Mouse (Mus musculus): ENCODE measurements around the gene Aanat. TPM values are rescaled to one million over a fixed set of nuclear protein-coding genes. Genes with fewer than 3 reads are reported as not detected.
"Not testable (repeated sequence)": the region's sequence is repeated elsewhere in the genome, so short reads cannot be mapped to it uniquely, and the experiment has no call there.

Aanat gene
- polyA plus RNA-seq, 2 experiments = 0.13 TPM; not detected in 1

GRCm38 (mm10) chr11:116628712-116629111, 42.5 kb downstream of the Aanat start:
- no peak overlapping the region for H3K27ac ChIP-seq (replicated peaks; ENCODE audit: low read depth, low read length)
- no peak overlapping the region for H3K4me3 ChIP-seq (replicated peaks; ENCODE audit: low read length)
- 56% methylated on average over 9 of the region's 9 CpGs for WGBS
- DNase-seq (ENCODE audit: low spot score) = peak; percentile 90
- H3K9ac ChIP-seq (ENCODE audit: low read depth, low read length, severe bottlenecking) = no peak overlapping the region
- no peaks in the 10 kb centered on the region for H3K36me3 ChIP-seq (ENCODE audit: control insufficient read depth, insufficient read depth, low read length)
- peaks cover under 1% of the 10 kb centered on the region for H3K4me1 ChIP-seq (ENCODE audit: control insufficient read depth, insufficient read depth, low read length)
- TF ChIP-seq POLR2A (IDR thresholded peaks at IDR 0.05; ENCODE audit: borderline replicate concordance, extremely low read depth, insufficient read depth, insufficient read length) = no peak
- H3K27me3 ChIP-seq (ENCODE audit: control insufficient read depth, insufficient read depth, low read length) = no peaks in the 10 kb centered on the region
- no peak overlapping the region for H3K4me2 ChIP-seq (replicated peaks; ENCODE audit: low read depth, low read length, severe bottlenecking)
- H3K9me3 ChIP-seq (ENCODE audit: control insufficient read depth, low read length) = no peaks in the 10 kb centered on the region
- peak; percentile 51 for ATAC-seq (ENCODE audit: low FRiP score, low read depth)

- Histone ChIP-seq H3K36me3 (ENCODE audit: control insufficient read depth, insufficient read depth, low read length) (no peaks in the 10 kb centered on the region), H3K9ac (ENCODE audit: low read depth, low read length, severe bottlenecking) (no peak overlapping the region), H3K27ac (replicated peaks; ENCODE audit: low read depth, low read length) (no peak overlapping the region), H3K27me3 (ENCODE audit: control insufficient read depth, insufficient read depth, low read length) (no peaks in the 10 kb centered on the region), H3K4me2 (replicated peaks; ENCODE audit: low read depth, low read length, severe bottlenecking) (no peak overlapping the region), H3K4me3 (replicated peaks; ENCODE audit: low read length) (no peak overlapping the region), H3K9me3 (ENCODE audit: control insufficient read depth, low read length) (no peaks in the 10 kb centered on the region), H3K4me1 (ENCODE audit: control insufficient read depth, insufficient read depth, low read length) (no peaks in the 10 kb centered on the region)
- no peak for DNase-seq (ENCODE audit: low spot score)
- TF ChIP-seq POLR2A (IDR thresholded peaks at IDR 0.05; ENCODE audit: borderline replicate concordance, extremely low read depth, insufficient read depth, insufficient read length) = no peak
- no peak for ATAC-seq (ENCODE audit: low FRiP score, low read depth)
- WGBS = 82% methylated on average over 6 of the region's 6 CpGs
These were observed 43.2 kb downstream of the Aanat start for GRCm38 (mm10) chr11:116629472-116629871.

- no peak overlapping the region for H3K4me2 ChIP-seq (replicated peaks; ENCODE audit: low read depth, low read length, severe bottlenecking)
- WGBS = 33% methylated on average over 12 of the region's 12 CpGs
- DNase-seq (ENCODE audit: low spot score) (no peak), ATAC-seq (ENCODE audit: low FRiP score, low read depth) (no peak)
- no peaks in the 10 kb centered on the region for H3K36me3 ChIP-seq (ENCODE audit: control insufficient read depth, insufficient read depth, low read length)
- H3K9ac ChIP-seq (ENCODE audit: low read depth, low read length, severe bottlenecking) = no peak overlapping the region
- no peak for TF ChIP-seq POLR2A (IDR thresholded peaks at IDR 0.05; ENCODE audit: borderline replicate concordance, extremely low read depth, insufficient read depth, insufficient read length)
- no peak overlapping the region for H3K4me3 ChIP-seq (replicated peaks; ENCODE audit: low read length)
- no peak overlapping the region for H3K27ac ChIP-seq (replicated peaks; ENCODE audit: low read depth, low read length)
- no peaks in the 10 kb centered on the region for H3K27me3 ChIP-seq (ENCODE audit: control insufficient read depth, insufficient read depth, low read length)
- no peaks in the 10 kb centered on the region for H3K4me1 ChIP-seq (ENCODE audit: control insufficient read depth, insufficient read depth, low read length)
- H3K9me3 ChIP-seq (ENCODE audit: control insufficient read depth, low read length) = no peaks in the 10 kb centered on the region
These were observed 44.1 kb downstream of the Aanat start for GRCm38 (mm10) chr11:116630171-116630965.

- Histone ChIP-seq H3K4me3 (replicated peaks; ENCODE audit: low read length) (no peak overlapping the region), H3K9me3 (ENCODE audit: control insufficient read depth, low read length) (no peaks in the 10 kb centered on the region), H3K4me1 (ENCODE audit: control insufficient read depth, insufficient read depth, low read length) (no peaks in the 10 kb centered on the region), H3K27ac (replicated peaks; ENCODE audit: low read depth, low read length) (no peak overlapping the region), H3K9ac (ENCODE audit: low read depth, low read length, severe bottlenecking) (no peak overlapping the region), H3K27me3 (ENCODE audit: control insufficient read depth, insufficient read depth, low read length) (no peaks in the 10 kb centered on the region), H3K36me3 (ENCODE audit: control insufficient read depth, insufficient read depth, low read length) (no peaks in the 10 kb centered on the region), H3K4me2 (replicated peaks; ENCODE audit: low read depth, low read length, severe bottlenecking) (no peak overlapping the region)
- no peak for TF ChIP-seq POLR2A (IDR thresholded peaks at IDR 0.05; ENCODE audit: borderline replicate concordance, extremely low read depth, insufficient read depth, insufficient read length)
- WGBS = 72% methylated on average over 10 of the region's 10 CpGs
- DNase-seq (ENCODE audit: low spot score) (no peak), ATAC-seq (ENCODE audit: low FRiP score, low read depth) (no peak)
These were observed 46.7 kb downstream of the Aanat start for GRCm38 (mm10) chr11:116632962-116633361.

- H3K27ac ChIP-seq (replicated peaks; ENCODE audit: low read depth, low read length) = not testable (repeated sequence)
- WGBS = 72% methylated on average over 8 of the region's 8 CpGs
These were observed 50.4 kb downstream of the Aanat start for GRCm38 (mm10) chr11:116636607-116637006.

More at GRCm38 (mm10) chr11:116636607-116637006, 50.4 kb downstream of the Aanat start:
- H3K4me3 ChIP-seq (replicated peaks; ENCODE audit: low read length); H3K9me3 ChIP-seq (ENCODE audit: control insufficient read depth, low read length); H3K4me1 ChIP-seq (ENCODE audit: control insufficient read depth, insufficient read depth, low read length); ATAC-seq (ENCODE audit: low FRiP score, low read depth); H3K9ac ChIP-seq (ENCODE audit: low read depth, low read length, severe bottlenecking); H3K4me2 ChIP-seq (replicated peaks; ENCODE audit: low read depth, low read length, severe bottlenecking); H3K27me3 ChIP-seq (ENCODE audit: control insufficient read depth, insufficient read depth, low read length); H3K36me3 ChIP-seq (ENCODE audit: control insufficient read depth, insufficient read depth, low read length); DNase-seq (ENCODE audit: low spot score): not testable (repeated sequence)
